In the genomic region with DNA sequence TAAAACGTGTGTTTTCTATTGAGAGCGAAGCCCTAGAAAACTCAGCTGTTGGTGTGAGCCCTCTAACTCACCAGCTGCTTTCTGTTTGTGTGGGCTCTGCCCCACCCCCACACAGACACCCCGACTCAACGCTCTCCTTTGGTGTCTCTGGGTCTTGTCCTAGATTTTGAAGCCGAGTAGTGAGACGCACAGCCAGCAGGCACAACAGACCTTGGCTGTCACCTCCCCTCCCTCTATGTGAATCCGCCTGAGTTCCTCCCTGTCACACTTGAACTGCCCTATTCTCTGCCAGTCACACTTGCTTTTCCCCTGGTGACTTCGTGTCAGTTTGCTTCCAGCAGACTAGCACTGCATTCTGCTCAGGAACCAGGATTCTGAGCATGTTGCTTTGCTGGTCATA, we compare ENCODE assay signal across 15 mouse cellular contexts. TPM values are rescaled to one million over a fixed set of nuclear protein-coding genes. Genes with fewer than 3 reads are reported as not detected.
DNase-seq lines count a peak whose midpoint lies in the region; ATAC-seq and TF ChIP-seq lines count a peak whose summit lies in the region.
"Had no signal": no experiment of that assay in that cellular context is flagged by ENCODE, and none has a peak within 500 bp of the region (broad histone marks: within the 10 kb centered on the region; RNA-seq: fewer than 3 reads in every experiment).

No protein-coding gene starts in this region.

- TF ChIP-seq POLR2A in heart, adult 2 months (IDR thresholded peaks at IDR 0.05; ENCODE audit: insufficient read depth, low read depth, low read length): no peak
- TF ChIP-seq POLR2A in spleen, adult 2 months (IDR thresholded peaks at IDR 0.05; ENCODE audit: low read depth, low read length): no peak

- no peak for ATAC-seq in hindbrain, embryonic 16.5 days
- ATAC-seq: intestine, embryonic 16.5 days; Patski had no signal

- TF ChIP-seq EP300 in heart, adult 2 months (IDR thresholded peaks at IDR 0.05; ENCODE audit: insufficient read depth, low read depth, low read length): no peak

- H3K27ac ChIP-seq in heart, adult 2 months: peak overlapping the region; percentile 18; the same call in 1 of the 2 replicates
- no peak overlapping the region for H3K27ac ChIP-seq in heart, embryonic 10.5 days
- 0 out of 2 replicates have a peak overlapping the region, but pooled peaks have one; percentile 34 for H3K27ac ChIP-seq in spleen, adult 2 months (ENCODE audit: insufficient read depth, low read length)
- no peak overlapping the region for H3K27ac ChIP-seq in hindbrain, embryonic 16.5 days (ENCODE audit: low read depth, low read length)
- H3K27ac ChIP-seq: forebrain, embryonic 12.5 days; left cerebral cortex, adult 2 months; limb, embryonic 13.5 days had no signal

- H3K79me2 ChIP-seq in heart, adult 2 months (replicated peaks; ENCODE audit: control insufficient read depth, insufficient read depth, low read length): no peaks in the 10 kb centered on the region

- H3K4me1 ChIP-seq in heart, adult 2 months (ENCODE audit: control insufficient read depth, insufficient read depth, low read length): peaks cover 50% of the 10 kb centered on the region
- H3K4me1 ChIP-seq in heart, embryonic 10.5 days: peaks cover 29% of the 10 kb centered on the region
- peaks cover 63% of the 10 kb centered on the region for H3K4me1 ChIP-seq in spleen, adult 2 months (ENCODE audit: control insufficient read depth, insufficient read depth, insufficient read length)
- peaks cover 4% of the 10 kb centered on the region; the same call in 1 of the 2 replicates for H3K4me1 ChIP-seq in hindbrain, embryonic 16.5 days (ENCODE audit: control insufficient read depth, insufficient read depth, low read depth, low read length)

- intact Hi-C loops in heart, adult 2 months (cut with DNase I): no loop called here

- H3K36me3 ChIP-seq in heart, adult 2 months (ENCODE audit: control insufficient read depth, insufficient read depth, low read length): peaks cover 3% of the 10 kb centered on the region; the same call in 1 of the 2 replicates
- H3K36me3 ChIP-seq in heart, embryonic 10.5 days: no peaks in the 10 kb centered on the region
- peaks cover 11% of the 10 kb centered on the region for H3K36me3 ChIP-seq in spleen, adult 2 months (ENCODE audit: control insufficient read depth, insufficient read depth, low read length)
- no peaks in the 10 kb centered on the region for H3K36me3 ChIP-seq in hindbrain, embryonic 16.5 days (ENCODE audit: control insufficient read depth, insufficient read depth, low read length)
- H3K36me3 ChIP-seq: forebrain, embryonic 12.5 days; limb, embryonic 13.5 days had no signal

- H3K9me3 ChIP-seq in heart, embryonic 10.5 days: no peaks in the 10 kb centered on the region
- H3K9me3 ChIP-seq in hindbrain, embryonic 16.5 days (ENCODE audit: control insufficient read depth, low read length): no peaks in the 10 kb centered on the region
- H3K9me3 ChIP-seq: forebrain, embryonic 12.5 days; limb, embryonic 13.5 days had no signal

- TF ChIP-seq CTCF in heart, adult 2 months (IDR thresholded peaks at IDR 0.05): no peak
- TF ChIP-seq CTCF in spleen, adult 2 months (IDR thresholded peaks at IDR 0.05; ENCODE audit: extremely low read depth, insufficient read depth, insufficient read length, insufficient replicate concordance): no peak

- H3K27me3 ChIP-seq in heart, adult 2 months (ENCODE audit: control insufficient read depth, insufficient read depth, low read length): no peaks in the 10 kb centered on the region
- H3K27me3 ChIP-seq in heart, embryonic 10.5 days (ENCODE audit: insufficient read depth, poor library complexity, severe bottlenecking): peaks cover 29% of the 10 kb centered on the region
- no peaks in the 10 kb centered on the region for H3K27me3 ChIP-seq in spleen, adult 2 months (ENCODE audit: control insufficient read depth, insufficient read depth, low read length)
- H3K27me3 ChIP-seq in hindbrain, embryonic 16.5 days (replicated peaks; ENCODE audit: control insufficient read depth, insufficient read depth, low read length): no peaks in the 10 kb centered on the region
- H3K27me3 ChIP-seq: CH12.LX, Patski had no signal

- no peak overlapping the region for H3K4me2 ChIP-seq in hindbrain, embryonic 16.5 days (ENCODE audit: low read length)
- H3K4me2 ChIP-seq: forebrain, embryonic 12.5 days; limb, embryonic 13.5 days had no signal

- peak; percentile 37 to 40 for DNase-seq in heart, adult 2 months
- no peak for DNase-seq in heart, embryonic 10.5 days (ENCODE audit: low spot score)
- peak in 1 of 2 experiments; percentile 49 for DNase-seq in spleen, adult 2 months (ENCODE audit: low read depth in 1 of 2, low spot score in 2 of 2)
- DNase-seq in spleen, adult 12 weeks (ENCODE audit: low spot score): no peak
- DNase-seq in retina, embryonic 14.5 days (ENCODE audit: low spot score): peak; percentile 48
- DNase-seq in thymus, postnatal 4 days: peak; percentile 86
- DNase-seq in kidney, adult 8-10 months: no peak
- DNase-seq: heart, postnatal 14 days had no signal

- H3K4me3 ChIP-seq in heart, adult 2 months: no peak overlapping the region
- no peak overlapping the region for H3K4me3 ChIP-seq in heart, embryonic 10.5 days
- peak overlapping the region; percentile 3; the same call in 1 of the 2 replicates for H3K4me3 ChIP-seq in spleen, adult 2 months (ENCODE audit: extremely low read depth, insufficient read depth, insufficient read length)
- no peak overlapping the region for H3K4me3 ChIP-seq in hindbrain, embryonic 16.5 days (ENCODE audit: low read length)
- H3K4me3 ChIP-seq: forebrain, embryonic 12.5 days; left cerebral cortex, adult 2 months; limb, embryonic 13.5 days had no signal

- WGBS in heart, adult 2 months: 55% methylated on average over 8 of the region's 8 CpGs
- 63% methylated on average over 8 of the region's 8 CpGs for WGBS in heart, embryonic 10.5 days
- WGBS in spleen, adult 2 months: 24% methylated on average over 8 of the region's 8 CpGs
- WGBS in hindbrain, embryonic 16.5 days: 54% methylated on average over 8 of the region's 8 CpGs

- H3K9ac ChIP-seq in heart, adult 2 months (ENCODE audit: low read depth, low read length): no peak overlapping the region
- H3K9ac ChIP-seq in hindbrain, embryonic 16.5 days (ENCODE audit: low read depth, low read length): no peak overlapping the region
- H3K9ac ChIP-seq: forebrain, embryonic 12.5 days; limb, embryonic 13.5 days had no signal

RNA-seq across cellular contexts. Expression of a gene that starts 4.9 kb away (rescaled TPM):
- total RNA-seq in heart, adult 2 months (2021): 10 to 100 TPM; 13.2 to 20.1 TPM
- polyA plus RNA-seq in heart, adult 2 months (2012; rRNA removed): 14.3 and 19.1 TPM in 2 replicates
- 2.2 and 3.4 TPM in 2 replicates for polyA plus RNA-seq in heart, embryonic 10.5 days (2016; fragmentation: Nextera tagmentation; extraction: Ambion mirVana)
- polyA plus RNA-seq in spleen, adult 2 months (2012; rRNA removed): 83.4 and 91.5 TPM in 2 replicates
- 5.6 and 6.2 TPM in 2 replicates for polyA plus RNA-seq in hindbrain, embryonic 16.5 days (2015; fragmentation: Nextera tagmentation; extraction: Ambion mirVana)

RNA-seq across cellular contexts. Expression of a gene that starts 46.4 kb away (rescaled TPM):
- total RNA-seq in heart, adult 2 months (2021): under 1 TPM; 0.48 to 0.60 TPM
- polyA plus RNA-seq in heart, adult 2 months (2012; rRNA removed): 1.8 and 2.3 TPM in 2 replicates
- 0.07 and 0.11 TPM in 2 replicates for polyA plus RNA-seq in heart, embryonic 10.5 days (2016; fragmentation: Nextera tagmentation; extraction: Ambion mirVana)
- 138 and 180 TPM in 2 replicates for polyA plus RNA-seq in spleen, adult 2 months (2012; rRNA removed)
- 0.50 TPM in 2 replicates for polyA plus RNA-seq in hindbrain, embryonic 16.5 days (2015; fragmentation: Nextera tagmentation; extraction: Ambion mirVana)
- polyA plus RNA-seq: Patski had no signal

Comparison
In these comparisons a context has a peak if more than half of its experiments do, and no peak if none do; other contexts are left out.
1. DNase-seq: peak in heart, adult 2 months (2 of 2), retina, embryonic 14.5 days (single experiment) and thymus, postnatal 4 days (single experiment); none in heart, embryonic 10.5 days (single experiment), spleen, adult 12 weeks (single experiment) and kidney, adult 8-10 months (0 of 2).
2. H3K27ac ChIP-seq: peak in heart, adult 2 months (single experiment) and spleen, adult 2 months (single experiment); none in heart, embryonic 10.5 days (single experiment) and hindbrain, embryonic 16.5 days (single experiment).
3. RNA of a gene that starts 46.4 kb away (polyA plus RNA-seq): 138 to 180 TPM in spleen, adult 2 months; 1.8 to 2.3 TPM in heart, adult 2 months, 0.50 TPM in hindbrain, embryonic 16.5 days and 0.07 to 0.11 TPM in heart, embryonic 10.5 days; every median in the first group is over 10 times any median in the second.